Mouse (Mus musculus) embryonic facial prominence, embryonic 11.5 days (tissue): ENCODE measurements around the gene Ndufa13. TPM values are rescaled to one million over a fixed set of nuclear protein-coding genes. Genes with fewer than 3 reads are reported as not detected.

Source experiments
- ATAC-seq: fragments of 200-750 bp; cut with Nextera tagmentation; replicated peaks from 2 replicates; pipeline ENCODE4 v1.8.0; 2017; ENCODE audit warnings: low read depth; ENCODE audit not compliant: insufficient number of reproducible peaks, low FRiP score, low TSS enrichment
- DNase-seq: peaks from one replicate; pipeline ENCODE4 v3.0.0-alpha.2; 2015; ENCODE audit warnings: low spot score
- H3K27ac ChIP-seq: fragments of 300-500 bp; sonication (generic); replicated peaks from 2 replicates; pipeline ENCODE4 v1.5.1; 2014; ENCODE audit warnings: mild to moderate bottlenecking, low read depth, low read length, control low read depth
- H3K27me3 ChIP-seq: fragments of 300-500 bp; sonication (generic); 2 replicates; pipeline ENCODE4 v1.6.1; 2014; ENCODE audit warnings: mild to moderate bottlenecking, low read length, moderate library complexity, mixed read lengths; ENCODE audit not compliant: control insufficient read depth, insufficient read depth
- H3K36me3 ChIP-seq: fragments of 300-500 bp; sonication (generic); replicated peaks from 2 replicates; pipeline ENCODE4 v1.6.1; 2014; ENCODE audit warnings: low read depth, mild to moderate bottlenecking, low read length, moderate library complexity, mixed read lengths; ENCODE audit not compliant: control insufficient read depth, insufficient read depth
- H3K4me1 ChIP-seq: fragments of 300-500 bp; sonication (generic); 2 replicates; pipeline ENCODE4 v1.6.1; 2014; ENCODE audit warnings: low read length, mixed read lengths; ENCODE audit not compliant: control insufficient read depth, insufficient read depth
- H3K4me2 ChIP-seq: fragments of 300-500 bp; sonication (generic); 2 replicates; pipeline ENCODE4 v1.6.1; 2014; ENCODE audit warnings: low read depth, mild to moderate bottlenecking, control low read depth, low read length, moderate library complexity
- H3K4me3 ChIP-seq: fragments of 300-500 bp; sonication (generic); 2 replicates; pipeline ENCODE4 v1.5.1; 2014; ENCODE audit warnings: low read depth, low read length, control low read depth
- H3K9ac ChIP-seq: fragments of 300-500 bp; sonication (generic); replicated peaks from 2 replicates; pipeline ENCODE4 v1.6.1; 2014; ENCODE audit warnings: mild to moderate bottlenecking, control low read depth, low read length
- H3K9me3 ChIP-seq: fragments of 300-500 bp; sonication (generic); replicated peaks from 2 replicates; pipeline ENCODE4 v1.6.1; 2016; ENCODE audit warnings: mild to moderate bottlenecking, low read length, inconsistent platforms, mixed read lengths; ENCODE audit not compliant: control insufficient read depth
- WGBS: fragments of 180-500 bp; shearing (Covaris S2); extraction: QIAGEN DNeasy Blood & Tissue Kit; methylation state at CpG from one replicate; pipeline ENCODE4 v1.1.7; 2014; 5-methylcytosine and 5-hydroxymethylcytosine counted together
- polyA plus RNA-seq: library from polyadenylated mRNA; unstranded; fragments of >200 nt; fragmentation: Nextera tagmentation; extraction: Ambion mirVana; gene quantifications from 2 replicates; pipeline ENCODE4 v1.2.1, GENCODE M21; 2014

The Ndufa13 gene
- polyA plus RNA-seq, 1 experiment from 2014 or later: 158 TPM

GRCm38 (mm10) chr8:69936050-69936794 lies 33.9 kb upstream of the Ndufa13 start:
- Histone ChIP-seq H3K4me1 (peaks cover 5% of the 10 kb centered on the region; the same call in 1 of the 2 replicates), H3K9ac (no peak overlapping the region), H3K4me2 (no peak overlapping the region), H3K36me3 (peaks cover 3% of the 10 kb centered on the region; the same call in 1 of the 2 replicates), H3K9me3 (no peaks in the 10 kb centered on the region), H3K27me3 (no peaks in the 10 kb centered on the region), H3K27ac (no peak overlapping the region), H3K4me3 (no peak overlapping the region)
- ATAC-seq (peak; percentile 67), DNase-seq (peak; percentile 73)
- 71% methylated on average over 7 of the region's 7 CpGs for WGBS

GRCm38 (mm10) chr8:69935431-69935830 lies 33.1 kb upstream of the Ndufa13 start:
- Histone ChIP-seq H3K4me2 (no peak overlapping the region), H3K27ac (no peak overlapping the region), H3K9ac (no peak overlapping the region), H3K36me3 (peaks cover 3% of the 10 kb centered on the region; the same call in 1 of the 2 replicates), H3K4me3 (no peak overlapping the region), H3K9me3 (no peaks in the 10 kb centered on the region), H3K27me3 (no peaks in the 10 kb centered on the region), H3K4me1 (peaks cover 5% of the 10 kb centered on the region; the same call in 1 of the 2 replicates)
- WGBS: 96% methylated on average over 3 of the region's 3 CpGs
- DNase-seq (no peak), ATAC-seq (no peak)

- 85% methylated on average over 5 of the region's 5 CpGs for WGBS
- H3K4me1 ChIP-seq: no peaks in the 10 kb centered on the region
- no peak overlapping the region for H3K9ac ChIP-seq
- no peaks in the 10 kb centered on the region for H3K27me3 ChIP-seq
- ATAC-seq: no peak
- H3K4me3 ChIP-seq: no peak overlapping the region
- H3K4me2 ChIP-seq: no peak overlapping the region
- peaks cover 3% of the 10 kb centered on the region; the same call in 1 of the 2 replicates for H3K36me3 ChIP-seq
- H3K27ac ChIP-seq: no peak overlapping the region
- no peak for DNase-seq
- no peaks in the 10 kb centered on the region for H3K9me3 ChIP-seq
Measured at GRCm38 (mm10) chr8:69934582-69934981, 32.2 kb upstream of the Ndufa13 start.

- DNase-seq (no peak), ATAC-seq (no peak)
- Histone ChIP-seq H3K4me2 (no peak overlapping the region), H3K4me1 (no peaks in the 10 kb centered on the region), H3K9me3 (no peaks in the 10 kb centered on the region), H3K36me3 (peaks cover 3% of the 10 kb centered on the region; the same call in 1 of the 2 replicates), H3K4me3 (no peak overlapping the region), H3K27ac (no peak overlapping the region), H3K27me3 (no peaks in the 10 kb centered on the region), H3K9ac (no peak overlapping the region)
- 70% methylated on average over 2 of the region's 2 CpGs for WGBS
Measured at GRCm38 (mm10) chr8:69933811-69934210, 31.5 kb upstream of the Ndufa13 start.

- Histone ChIP-seq H3K36me3 (no peaks in the 10 kb centered on the region), H3K9me3 (no peaks in the 10 kb centered on the region), H3K4me2 (no peak overlapping the region), H3K4me3 (no peak overlapping the region), H3K27me3 (no peaks in the 10 kb centered on the region), H3K27ac (no peak overlapping the region), H3K4me1 (no peaks in the 10 kb centered on the region), H3K9ac (no peak overlapping the region)
- no peak for DNase-seq
- ATAC-seq: no peak
Measured at GRCm38 (mm10) chr8:69926901-69927300, 24.5 kb upstream of the Ndufa13 start.

GRCm38 (mm10) chr8:69923986-69924385 lies 21.6 kb upstream of the Ndufa13 start:
- Histone ChIP-seq H3K4me3 (no peak overlapping the region), H3K36me3 (no peaks in the 10 kb centered on the region), H3K4me2 (no peak overlapping the region), H3K9ac (no peak overlapping the region), H3K4me1 (peaks cover 6% of the 10 kb centered on the region; the same call in 1 of the 2 replicates), H3K27me3 (no peaks in the 10 kb centered on the region), H3K9me3 (no peaks in the 10 kb centered on the region), H3K27ac (no peak overlapping the region)
- WGBS: 91% methylated on average over 1 of the region's 1 CpGs
- DNase-seq (no peak), ATAC-seq (no peak)

GRCm38 (mm10) chr8:69921141-69921540 lies 18.8 kb upstream of the Ndufa13 start:
- no peak overlapping the region for H3K4me2 ChIP-seq
- DNase-seq (no peak), ATAC-seq (no peak)
- peaks cover 6% of the 10 kb centered on the region; the same call in 1 of the 2 replicates for H3K4me1 ChIP-seq
- no peak overlapping the region; the same call in 1 of the 2 replicates for H3K9ac ChIP-seq
- H3K9me3 ChIP-seq: no peaks in the 10 kb centered on the region
- WGBS: 91% methylated on average over 2 of the region's 2 CpGs
- H3K27me3 ChIP-seq: no peaks in the 10 kb centered on the region
- peak overlapping the region; percentile 29 for H3K27ac ChIP-seq
- no peaks in the 10 kb centered on the region; the same call in 1 of the 2 replicates for H3K36me3 ChIP-seq
- no peak overlapping the region for H3K4me3 ChIP-seq
